Mouse (Mus musculus) small intestine, adult 2 months (tissue): ENCODE data around the gene Atxn10. TPM values are rescaled to one million over a fixed set of nuclear protein-coding genes. Genes with fewer than 3 reads are reported as not detected.

Source experiments
- H3K27ac ChIP-seq: fragments of 200-500 bp; 2 replicates; pipeline ENCODE4 v1.5.1; 2012; ENCODE audit warnings: low read depth, low read length, control low read depth, inconsistent platforms; ENCODE audit not compliant: insufficient read depth
- H3K27me3 ChIP-seq: fragments of 200-500 bp; 2 replicates; pipeline ENCODE4 v1.6.1; 2012; ENCODE audit warnings: mild to moderate bottlenecking, moderate library complexity, low read length, inconsistent platforms; ENCODE audit not compliant: control insufficient read depth, insufficient read depth
- H3K36me3 ChIP-seq: fragments of 200-500 bp; 2 replicates; pipeline ENCODE4 v1.6.1; 2012; ENCODE audit warnings: mild to moderate bottlenecking, low read length, control low read depth, inconsistent platforms; ENCODE audit not compliant: control insufficient read depth, insufficient read depth
- H3K4me1 ChIP-seq: fragments of 200-500 bp; 2 replicates; pipeline ENCODE4 v1.6.1; 2012; ENCODE audit warnings: low read length, inconsistent platforms, mixed read lengths; ENCODE audit not compliant: control insufficient read depth, insufficient read depth, insufficient read length
- H3K4me3 ChIP-seq: fragments of 200-500 bp; 2 replicates; pipeline ENCODE4 v1.5.1; 2012; ENCODE audit warnings: low read depth, mild to moderate bottlenecking, control low read depth, inconsistent platforms, low read length, moderate library complexity
- CTCF ChIP-seq: fragments of 200-500 bp; IDR thresholded peaks from 2 replicates; pipeline ENCODE4 v1.5.1; 2012; ENCODE audit warnings: low read depth, mild to moderate bottlenecking, control low read depth, inconsistent platforms, low read length, moderate library complexity, mixed read lengths; ENCODE audit not compliant: insufficient replicate concordance, insufficient read length; ENCODE audit errors: extremely low read depth
- POLR2A ChIP-seq: fragments of 200-500 bp; IDR thresholded peaks from 2 replicates; pipeline ENCODE4 v1.6.1; 2012; ENCODE audit warnings: low read depth, mild to moderate bottlenecking, control low read depth, inconsistent platforms, low read length, moderate library complexity
- WGBS: fragments of 180-500 bp; shearing (Covaris S2); methylation state at CpG from one replicate; pipeline ENCODE4 v1.1.7; 2018; 5-methylcytosine and 5-hydroxymethylcytosine counted together
- polyA plus RNA-seq: library from polyadenylated mRNA; depleted of rRNA; stranded (reverse); fragments of >200 nt; gene quantifications from 2 replicates; pipeline ENCODE4 v1.2.3, GENCODE M21; 2012

The Atxn10 gene
- polyA plus RNA-seq, 1 experiment = 14.5 TPM

GRCm38 (mm10) chr15:85401926-85402325 lies 65.9 kb downstream of the Atxn10 start:
- WGBS = 74% methylated on average over 7 of the region's 7 CpGs
- Histone ChIP-seq H3K4me3 (no peak overlapping the region), H3K27me3 (no peaks in the 10 kb centered on the region), H3K36me3 (peaks cover 3% of the 10 kb centered on the region), H3K4me1 (peaks cover 2% of the 10 kb centered on the region; the same call in 1 of the 2 replicates), H3K27ac (no peak overlapping the region)
- TF ChIP-seq CTCF = no peak
- TF ChIP-seq POLR2A = no peak

- Histone ChIP-seq H3K27me3 (no peaks in the 10 kb centered on the region), H3K4me1 (peaks cover 2% of the 10 kb centered on the region; the same call in 1 of the 2 replicates), H3K27ac (no peak overlapping the region), H3K4me3 (no peak overlapping the region), H3K36me3 (peaks cover 2% of the 10 kb centered on the region; the same call in 1 of the 2 replicates)
- WGBS = 87% methylated on average over 4 of the region's 4 CpGs
- TF ChIP-seq POLR2A (no peak), CTCF (no peak)
Measured at GRCm38 (mm10) chr15:85403256-85403731, 67.2 kb downstream of the Atxn10 start.

GRCm38 (mm10) chr15:85404739-85405138 lies 68.7 kb downstream of the Atxn10 start:
- Histone ChIP-seq H3K36me3 (peaks cover 2% of the 10 kb centered on the region; the same call in 1 of the 2 replicates), H3K4me1 (peaks cover 2% of the 10 kb centered on the region; the same call in 1 of the 2 replicates), H3K27ac (no peak overlapping the region), H3K27me3 (no peaks in the 10 kb centered on the region), H3K4me3 (no peak overlapping the region)
- TF ChIP-seq POLR2A (no peak), CTCF (no peak)
- 79% methylated on average over 4 of the region's 4 CpGs for WGBS

GRCm38 (mm10) chr15:85405567-85405966 lies 69.5 kb downstream of the Atxn10 start:
- H3K4me3 ChIP-seq = no peak overlapping the region
- H3K4me1 ChIP-seq = peaks cover 2% of the 10 kb centered on the region; the same call in 1 of the 2 replicates
- H3K36me3 ChIP-seq = peaks cover 2% of the 10 kb centered on the region; the same call in 1 of the 2 replicates
- WGBS = 91% methylated on average over 3 of the region's 3 CpGs
- TF ChIP-seq POLR2A = no peak
- TF ChIP-seq CTCF = no peak
- H3K27me3 ChIP-seq = no peaks in the 10 kb centered on the region
- no peak overlapping the region for H3K27ac ChIP-seq

GRCm38 (mm10) chr15:85406846-85407245 lies 70.8 kb downstream of the Atxn10 start:
- H3K27me3 ChIP-seq = no peaks in the 10 kb centered on the region
- TF ChIP-seq CTCF = no peak
- TF ChIP-seq POLR2A = no peak

GRCm38 (mm10) chr15:85407342-85407741 lies 71.3 kb downstream of the Atxn10 start:
- WGBS = 92% methylated on average over 3 of the region's 3 CpGs
- Histone ChIP-seq H3K27ac (no peak overlapping the region), H3K36me3 (no peaks in the 10 kb centered on the region), H3K27me3 (no peaks in the 10 kb centered on the region), H3K4me3 (no peak overlapping the region), H3K4me1 (peaks cover 2% of the 10 kb centered on the region; the same call in 1 of the 2 replicates)
- no peak for TF ChIP-seq POLR2A
- no peak for TF ChIP-seq CTCF

More at GRCm38 (mm10) chr15:85406846-85407245, 70.8 kb downstream of the Atxn10 start:
- Histone ChIP-seq H3K36me3 (no peaks in the 10 kb centered on the region), H3K4me1 (peaks cover 2% of the 10 kb centered on the region; the same call in 1 of the 2 replicates), H3K27ac (no peak overlapping the region), H3K4me3 (no peak overlapping the region)
- 86% methylated on average over 1 of the region's 1 CpGs for WGBS

GRCm38 (mm10) chr15:85408790-85409189 lies 72.7 kb downstream of the Atxn10 start:
- H3K36me3 ChIP-seq = no peaks in the 10 kb centered on the region
- no peak overlapping the region for H3K27ac ChIP-seq
- TF ChIP-seq POLR2A = no peak
- no peak for TF ChIP-seq CTCF
- no peaks in the 10 kb centered on the region for H3K4me1 ChIP-seq
- H3K4me3 ChIP-seq = no peak overlapping the region
- H3K27me3 ChIP-seq = no peaks in the 10 kb centered on the region
- 93% methylated on average over 5 of the region's 5 CpGs for WGBS
